Mouse (Mus musculus) heart, postnatal 10 days (tissue): ENCODE data around the gene Dmac1. TPM values are rescaled to one million over a fixed set of nuclear protein-coding genes. Genes with fewer than 3 reads are reported as not detected.
"Not testable (repeated sequence)": the region's sequence is repeated elsewhere in the genome, so short reads cannot be mapped to it uniquely, and the experiment has no call there.

ENCODE experiments used
- DNase-seq, 2 experiments: peaks; one replicate each; pipeline ENCODE4 v3.0.0; 2021
- intact Hi-C: fragments of 180-260 bp; cut with DNase I; formaldehyde crosslinking; loops from one replicate; pipeline ENCODE4 v1.15.1; 2025
- total RNA-seq, 2 experiments: library from RNA; stranded (reverse); gene quantifications; 2 replicates each; pipeline ENCODE4 v1.2.3; 2021

Dmac1 gene
- total RNA-seq: 10 to 100 TPM; 65.5 to 73.4 TPM

DNA sequence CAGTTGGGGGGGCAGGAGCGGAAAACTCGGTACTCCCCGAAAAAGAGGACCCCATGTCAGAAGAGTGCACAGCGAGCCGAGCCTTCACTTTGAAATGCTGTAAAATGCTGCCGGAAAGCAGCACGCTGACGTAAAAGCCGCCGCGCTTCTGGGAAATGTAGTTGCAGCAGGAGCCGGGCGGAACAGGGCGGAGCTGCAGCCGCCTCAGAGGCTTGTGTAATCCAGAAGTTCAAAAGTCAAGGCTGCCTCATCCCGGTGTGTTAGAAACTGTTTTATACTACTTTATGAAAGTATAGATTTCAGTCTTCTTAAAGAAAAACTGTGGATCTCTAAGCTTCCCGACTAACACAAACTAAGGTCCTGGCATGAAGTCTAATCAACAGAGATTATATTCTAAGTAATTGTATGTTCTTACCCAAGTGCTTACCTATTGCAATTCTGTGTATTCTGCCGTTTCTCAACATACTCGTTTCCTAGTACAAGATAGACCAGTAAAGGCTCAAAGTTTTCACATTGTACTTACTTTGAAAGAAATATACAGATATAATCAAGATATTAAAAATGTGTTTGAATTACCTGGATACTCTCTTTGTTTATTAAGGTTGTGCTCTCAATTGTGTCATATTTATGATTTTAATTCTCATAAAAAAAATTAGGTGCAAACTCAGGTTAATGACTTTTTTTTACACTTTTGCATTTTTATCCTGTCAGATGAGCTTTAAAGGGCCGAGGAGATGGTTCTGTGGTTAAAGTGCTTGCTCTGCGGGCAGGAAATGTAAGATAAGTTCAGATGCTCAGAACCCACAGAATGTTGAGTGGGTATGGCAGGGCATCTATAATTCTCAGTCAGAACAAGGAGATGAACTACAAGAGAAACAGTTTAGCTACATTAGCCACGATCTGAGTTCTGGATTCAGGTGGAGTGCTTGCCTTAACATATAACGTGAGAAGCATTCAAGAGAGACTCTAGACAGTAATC, at the start of gene Dmac1:
Gene Dmac1, minus strand, starts transcription at position 109 of the 979 bp plus-strand sequence.
- intact Hi-C loops: no loop called here
- DNase-seq: peak; percentile 96 to 98

DNA sequence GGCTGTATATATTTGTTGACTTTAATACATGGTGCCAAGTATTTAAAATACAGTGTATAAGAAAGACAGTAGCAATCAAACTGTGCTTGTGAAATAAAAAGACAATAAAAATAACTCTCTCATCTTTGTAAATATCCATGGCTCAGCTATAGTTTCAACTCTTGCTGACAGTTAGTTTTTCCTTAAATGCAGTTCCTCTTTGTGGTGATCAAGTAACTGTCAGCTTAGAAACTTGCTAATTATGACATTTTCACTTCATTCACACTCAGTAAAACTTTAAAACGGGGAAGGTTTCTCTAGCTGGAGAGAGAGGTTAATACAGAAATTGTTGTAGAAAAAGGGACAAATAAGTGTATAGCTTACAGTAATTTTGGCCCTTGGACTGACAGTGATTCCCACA, 37.3 kb upstream of the Dmac1 start:
- intact Hi-C loops: no loop called here

DNA sequence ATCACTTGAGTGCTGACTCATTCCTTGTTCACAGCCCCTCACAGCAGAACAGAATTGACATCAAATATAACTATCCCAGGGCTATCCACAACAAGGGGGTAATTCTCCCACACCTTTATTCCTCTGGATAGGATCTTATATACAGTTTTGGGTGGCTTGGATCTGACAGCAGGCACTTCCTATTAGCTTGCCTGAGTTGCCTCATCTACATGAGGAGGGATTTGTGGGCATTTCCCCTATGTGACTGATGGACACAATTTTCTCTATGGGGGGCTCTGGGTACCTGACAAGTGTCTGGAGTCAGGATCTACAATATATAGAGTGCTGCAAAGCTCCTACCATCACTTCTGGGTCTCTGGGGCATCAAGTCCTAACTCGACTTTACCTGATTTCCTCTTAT, 36.9 kb upstream of the Dmac1 start:
- intact Hi-C loops: no loop called here
- no peak for DNase-seq

More for the DNA sequence above, 37.3 kb upstream of the Dmac1 start:
- no peak for DNase-seq

DNA sequence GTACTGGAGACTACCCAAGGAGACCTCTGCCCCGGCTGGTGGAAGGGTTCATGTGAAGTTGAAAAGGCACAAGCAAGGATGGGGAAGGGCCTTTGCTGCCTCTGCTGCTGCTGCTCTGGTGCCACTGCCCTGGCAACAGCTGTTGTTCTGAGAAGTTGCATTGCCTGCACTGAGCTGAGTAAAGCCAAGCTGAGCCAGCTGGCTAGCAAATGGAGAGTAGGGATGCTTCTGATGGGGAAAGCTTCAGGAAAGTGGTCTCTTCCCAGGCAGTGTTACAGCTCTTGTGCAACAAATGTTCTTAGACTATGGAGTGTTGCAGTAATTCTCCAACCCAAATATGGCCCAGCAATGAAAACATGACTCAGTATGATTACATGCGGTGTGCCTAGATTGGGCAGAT, 33.8 kb upstream of the Dmac1 start:
- DNase-seq: no peak
- intact Hi-C loops: no loop called here

DNA sequence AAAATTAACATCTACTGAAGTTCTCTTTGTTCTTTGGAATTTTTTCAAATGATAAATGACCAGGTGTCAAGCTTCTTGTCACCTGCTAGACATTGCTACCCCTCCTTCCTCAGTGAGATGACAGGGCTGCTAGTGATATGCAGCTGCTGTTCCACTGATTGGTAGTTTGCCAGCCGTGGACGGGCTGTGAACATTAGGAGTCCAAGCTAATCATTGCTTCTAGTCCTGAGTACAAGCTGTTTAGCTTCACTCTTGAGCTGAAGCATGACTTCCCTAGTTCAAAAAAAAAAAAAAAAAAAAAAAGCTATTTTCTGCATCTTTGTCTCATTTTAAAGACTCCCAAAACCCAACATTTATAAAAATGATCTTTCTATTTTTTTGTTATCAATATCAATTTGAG, 33.2 kb upstream of the Dmac1 start:
- intact Hi-C loops: no loop called here
- no peak for DNase-seq

DNA sequence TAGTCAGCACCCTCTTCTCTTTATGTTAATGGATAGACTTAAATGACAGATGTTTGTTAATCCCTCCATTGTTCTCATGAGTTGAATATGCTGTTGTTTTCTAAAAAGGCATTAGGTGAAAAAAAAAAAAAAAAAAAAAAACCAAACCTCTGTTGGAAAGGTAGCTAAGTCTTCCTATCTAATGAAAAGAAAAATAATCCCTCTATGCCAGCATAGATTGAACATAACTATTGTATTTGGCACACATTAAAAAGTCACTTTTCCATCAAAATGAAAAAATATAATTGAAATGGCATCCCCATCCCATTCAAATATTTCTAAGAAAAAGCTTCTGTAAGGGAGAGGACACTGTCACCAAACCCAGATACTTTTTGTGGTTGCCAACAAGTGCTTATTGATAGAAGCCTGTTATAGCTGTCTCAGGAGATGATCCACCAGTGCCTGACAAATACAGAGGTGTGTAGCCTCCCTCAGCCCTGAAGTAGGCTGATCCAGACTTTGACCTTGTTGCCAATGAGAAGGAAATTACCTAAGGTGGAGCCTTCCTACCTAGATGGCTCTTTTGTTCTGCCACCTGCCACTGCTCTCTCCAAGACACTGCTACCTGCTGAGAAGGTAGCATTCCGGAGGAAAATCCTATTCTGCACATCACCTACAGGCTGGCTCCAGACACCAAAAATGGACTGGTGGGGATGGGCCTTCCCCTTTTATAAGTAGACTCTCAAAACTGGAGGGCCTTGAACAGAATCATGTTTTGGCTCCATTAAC, 22.3 kb upstream of the Dmac1 start:
- DNase-seq: no peak
- intact Hi-C loops: no loop called here

DNA sequence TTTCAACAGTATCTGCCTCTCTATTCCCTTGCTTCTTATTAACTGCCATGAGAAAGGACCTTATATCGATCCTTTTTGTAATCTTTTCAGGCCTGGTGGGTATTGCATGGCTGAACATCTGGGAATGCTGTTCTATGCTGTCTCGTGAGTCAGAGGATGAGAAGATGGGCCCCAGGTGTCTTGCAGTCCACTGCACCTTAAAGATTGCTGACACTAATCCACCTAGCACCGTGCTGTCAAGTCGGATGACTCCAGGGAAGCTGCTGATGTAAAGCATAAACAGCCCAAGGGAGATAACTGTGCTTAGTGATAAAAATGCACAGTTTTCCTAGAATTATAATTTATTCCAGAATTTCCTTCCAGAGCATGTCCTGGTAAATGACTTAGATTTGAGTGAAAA, 14.2 kb upstream of the Dmac1 start:
- no peak for DNase-seq
- intact Hi-C loops: no loop called here

DNA sequence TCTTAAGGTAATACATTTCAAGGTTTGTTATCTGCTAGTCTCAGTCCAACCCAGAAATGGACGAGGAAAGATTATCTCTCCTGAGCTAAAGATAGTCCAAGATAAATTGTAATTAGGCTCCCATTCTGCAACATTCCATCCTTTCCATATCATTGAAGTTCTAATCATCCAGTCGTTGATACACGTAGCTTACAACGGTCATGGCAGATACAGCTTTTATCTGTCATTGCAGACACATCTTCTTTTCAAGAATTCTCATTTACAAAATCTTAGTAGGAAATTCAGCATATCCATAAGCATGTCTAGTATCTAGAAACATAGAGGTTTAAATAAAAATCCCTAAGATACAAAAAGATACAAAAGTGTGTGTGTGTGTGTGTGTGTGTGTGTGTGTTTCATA, 13.0 kb upstream of the Dmac1 start:
- intact Hi-C loops: no loop called here
- DNase-seq: no peak

DNA sequence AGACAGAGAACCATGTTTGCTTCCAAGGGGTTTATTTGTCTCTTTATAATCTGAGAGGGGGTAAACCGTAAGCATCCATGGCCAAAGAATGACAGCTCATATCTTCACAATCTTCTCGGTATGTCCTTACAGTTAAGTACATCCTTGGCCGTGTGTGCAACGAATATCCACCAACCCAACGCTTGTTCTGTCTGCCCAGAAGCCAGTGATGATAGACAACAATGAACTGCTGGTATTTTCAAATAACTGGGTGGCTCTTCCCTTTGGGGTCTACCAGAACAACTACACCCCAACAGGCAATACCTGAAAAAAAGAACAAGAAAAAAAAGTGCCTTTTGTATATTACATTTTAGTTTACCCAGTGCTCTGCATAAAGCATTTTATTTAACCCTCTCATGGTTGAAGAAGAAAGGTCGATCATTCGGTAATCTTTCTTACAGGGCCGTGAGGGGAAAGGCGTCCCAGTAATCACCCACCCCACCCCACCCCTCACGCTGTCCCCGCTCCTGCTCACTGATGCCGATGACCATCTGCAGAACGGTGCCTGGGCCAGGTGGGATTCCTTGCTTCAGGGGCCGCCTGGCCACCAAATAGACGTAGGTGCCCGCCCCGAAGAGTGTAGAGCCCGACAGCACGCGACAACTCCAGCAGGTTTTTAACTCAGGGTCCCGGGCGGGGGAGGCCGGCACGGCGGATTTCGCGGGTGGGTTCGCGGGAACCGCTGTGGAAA, 473 bp downstream of the Dmac1 start:
- intact Hi-C loops: no loop called here
- DNase-seq: peak in 1 of 2 experiments; percentile 11

DNA sequence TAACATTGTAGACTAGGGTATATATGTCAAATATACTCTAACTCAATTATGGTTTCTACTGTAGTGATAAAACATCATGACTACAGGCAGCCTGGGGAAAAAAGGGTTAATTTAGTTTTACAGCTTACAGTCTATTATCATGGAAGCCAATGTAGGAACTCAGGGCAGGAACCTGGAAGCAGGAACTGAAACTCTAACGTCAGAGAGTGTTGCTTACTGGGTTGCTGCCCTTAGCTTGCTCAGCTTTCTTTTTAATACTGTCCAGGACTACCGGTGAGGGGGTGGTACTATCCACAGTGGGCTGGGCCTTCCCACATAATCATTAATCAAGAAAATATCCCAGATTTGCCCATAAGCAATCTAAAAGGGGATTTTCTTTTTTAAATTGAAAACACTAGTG, 2.4 kb downstream of the Dmac1 start:
- DNase-seq: no peak
- intact Hi-C loops: no loop called here

DNA sequence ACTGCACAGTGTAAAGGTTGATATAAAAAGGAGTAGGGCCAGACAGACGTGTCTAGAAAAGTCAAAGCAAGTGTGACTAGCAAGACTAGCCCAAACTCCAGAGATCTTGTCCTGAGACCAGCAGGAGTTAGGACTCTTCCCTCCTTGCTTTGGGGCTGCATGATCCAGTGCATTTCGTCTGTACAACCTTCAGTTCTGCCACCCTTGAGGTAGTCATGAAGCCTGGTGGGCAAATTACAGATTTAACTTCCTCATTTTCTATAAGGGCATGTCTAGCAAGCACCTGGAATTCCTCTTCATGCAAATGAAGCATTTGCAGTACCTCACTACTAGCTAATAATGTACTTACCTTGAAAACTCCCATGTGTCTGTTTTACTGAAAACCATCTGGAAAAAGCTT, 10.2 kb downstream of the Dmac1 start:
- intact Hi-C loops: no loop called here
- DNase-seq: no peak

DNA sequence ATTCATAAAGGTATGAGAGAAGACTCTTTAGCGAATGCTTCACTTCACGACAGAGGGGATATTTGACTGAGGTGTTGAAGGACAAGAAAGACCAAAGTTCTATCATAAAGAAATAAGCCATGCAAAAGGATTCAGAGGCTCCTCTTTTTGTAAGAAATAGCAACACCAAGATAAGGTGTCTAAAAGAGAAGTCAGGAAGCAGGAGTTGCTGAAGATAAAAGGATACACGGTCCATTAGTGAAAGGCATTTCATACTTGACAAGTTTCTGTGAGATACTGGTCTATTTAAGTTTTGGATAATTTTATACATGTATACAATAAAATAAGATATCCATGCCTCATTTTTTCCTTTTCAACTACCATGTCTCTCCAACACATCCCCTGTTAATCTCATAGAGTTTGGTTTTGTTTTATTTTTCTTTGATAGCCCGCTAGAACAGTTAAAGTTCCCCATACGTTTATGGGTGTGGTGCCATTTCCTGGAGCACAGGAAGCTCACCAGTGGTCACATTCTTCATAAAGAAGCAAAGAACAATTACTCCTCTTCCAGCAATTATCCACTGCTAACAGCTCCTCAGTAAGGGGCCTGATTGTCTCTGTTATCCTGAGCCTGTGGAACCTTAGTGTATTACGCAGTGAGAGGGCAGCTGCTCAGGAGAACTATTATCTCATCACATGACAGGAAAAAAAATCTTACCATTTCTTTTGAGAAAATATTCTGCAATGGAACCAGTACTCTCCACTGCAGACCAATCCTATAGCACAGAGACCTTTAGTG, 11.1 kb downstream of the Dmac1 start:
- no peak for DNase-seq
- intact Hi-C loops: no loop called here

DNA sequence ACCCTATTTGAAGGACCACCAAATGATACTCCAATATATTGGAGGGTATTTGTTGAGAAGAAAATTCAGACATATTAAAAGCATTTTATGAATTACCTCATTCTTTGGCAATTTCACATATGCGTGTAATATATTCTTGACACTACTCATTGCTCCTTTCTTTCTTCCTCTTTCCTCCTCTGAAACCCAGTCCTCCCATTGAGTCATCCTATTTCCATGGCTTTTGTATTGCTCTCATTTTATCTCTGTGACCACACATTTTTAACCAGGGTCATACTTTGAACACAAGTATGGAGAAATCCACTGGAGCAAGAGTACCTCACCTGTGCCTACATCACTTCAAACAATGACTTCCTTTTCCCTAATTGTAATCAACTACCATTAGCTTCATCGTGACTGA, 13.9 kb downstream of the Dmac1 start:
- intact Hi-C loops: no loop called here
- no peak for DNase-seq

DNA sequence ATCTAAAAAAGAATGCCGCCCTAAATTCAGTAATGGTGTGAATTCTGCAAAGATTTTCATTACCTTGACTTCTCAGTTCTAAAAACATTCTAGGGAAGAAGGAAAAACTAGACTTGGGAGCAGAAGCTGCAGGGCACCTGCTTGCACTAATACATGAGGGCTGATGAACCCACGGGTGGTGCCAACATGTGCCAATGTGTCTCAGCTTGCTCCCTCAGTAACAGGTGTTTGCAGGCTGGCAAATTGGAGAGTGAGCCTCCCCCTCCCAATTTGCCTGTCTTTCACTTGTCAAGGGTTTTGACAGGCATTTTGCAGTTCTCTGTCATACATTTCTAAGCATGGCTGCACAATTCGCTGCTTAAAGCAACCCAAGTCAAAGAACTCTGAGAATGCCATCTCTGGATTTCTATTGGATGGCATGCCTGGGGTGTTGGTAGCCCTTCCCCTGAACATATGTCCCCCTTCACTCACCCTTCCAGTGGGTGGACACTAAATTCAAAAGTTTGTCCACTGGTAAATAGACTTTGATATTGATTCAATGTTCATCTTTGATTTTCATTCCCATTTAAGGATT, 14.5 kb downstream of the Dmac1 start:
- no peak for DNase-seq
- intact Hi-C loops: no loop called here

DNA sequence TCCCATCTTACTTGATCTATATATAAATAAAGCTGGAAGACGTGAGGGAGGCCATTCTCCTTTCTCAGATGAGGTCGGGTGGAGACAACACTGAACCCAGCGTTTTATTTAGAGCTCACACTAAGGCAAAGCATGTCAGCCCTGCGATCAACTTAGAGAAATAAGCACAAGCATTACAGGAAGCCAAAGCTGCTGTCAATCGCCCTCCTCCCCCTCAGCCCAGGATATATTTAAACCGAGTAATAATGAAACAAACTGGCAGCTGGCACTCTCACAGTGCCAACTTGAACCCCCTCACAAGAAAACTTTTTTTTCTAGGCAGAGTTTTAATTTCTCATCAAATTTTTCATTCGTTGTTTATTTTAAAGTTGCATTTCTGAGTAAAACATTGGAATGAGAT, 15.7 kb downstream of the Dmac1 start:
- intact Hi-C loops: no loop called here

DNA sequence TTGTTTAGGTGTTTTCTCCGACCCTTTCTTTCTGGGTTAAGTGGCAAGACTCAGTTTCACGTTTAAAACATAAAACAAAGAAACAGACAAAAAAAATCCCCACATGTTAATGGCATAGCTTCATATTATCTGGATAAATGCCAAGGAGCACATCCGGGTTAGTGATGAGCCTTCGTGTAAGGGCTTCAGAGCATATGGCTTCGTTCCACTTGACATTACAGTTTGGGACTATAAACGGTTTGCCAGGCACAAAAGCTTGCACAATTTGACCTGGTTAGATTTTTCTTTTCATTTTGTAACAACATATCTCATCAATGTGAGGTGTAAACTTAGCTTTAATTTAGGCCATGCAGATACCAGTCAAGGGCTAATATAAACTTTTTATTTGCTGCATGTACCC, 17.9 kb downstream of the Dmac1 start:
- no peak for DNase-seq
- intact Hi-C loops: no loop called here

More for the DNA sequence above, 15.7 kb downstream of the Dmac1 start:
- no peak for DNase-seq

DNA sequence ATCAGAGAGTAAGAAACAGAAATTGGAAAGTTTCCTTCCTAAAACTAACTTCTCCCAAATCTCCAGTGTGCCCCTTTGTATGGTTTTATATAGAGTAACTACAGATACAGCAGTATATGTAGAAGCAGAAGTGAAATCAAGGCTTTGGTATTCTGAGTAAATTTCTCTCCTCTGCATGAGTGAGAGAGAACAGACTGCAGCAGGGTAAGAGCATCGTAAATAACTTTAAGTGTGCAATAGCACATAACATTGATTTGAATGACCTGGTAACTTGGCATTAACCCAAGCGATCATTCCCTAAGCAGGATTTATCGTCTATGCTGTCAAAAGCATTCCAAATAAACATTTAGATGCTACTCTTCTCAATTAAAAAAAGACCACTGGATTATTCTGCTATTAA, 18.7 kb downstream of the Dmac1 start:
- DNase-seq: no peak
- intact Hi-C loops: no loop called here

DNA sequence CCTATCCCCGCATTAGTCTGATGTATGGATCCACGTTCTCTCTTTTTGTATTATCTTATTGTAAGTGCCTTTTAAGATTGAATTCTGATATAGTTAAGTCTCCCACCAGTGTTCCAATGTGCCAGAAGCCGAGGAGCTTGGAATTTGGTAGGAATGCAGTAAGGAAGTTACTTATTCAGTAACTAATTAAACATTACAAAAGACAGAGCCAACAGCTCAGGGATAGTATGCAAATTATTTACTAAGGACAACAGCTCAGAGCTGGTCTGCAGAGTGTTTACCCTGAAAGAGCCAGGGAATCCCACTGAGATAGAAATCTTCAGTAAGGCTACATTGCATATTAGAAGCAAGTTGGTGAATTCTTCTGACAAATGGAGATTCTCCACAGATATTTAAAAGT, 43.5 kb downstream of the Dmac1 start:
- DNase-seq, intact Hi-C loops: not testable (repeated sequence)
